Comparison of ENCODE assay signal across 7 mouse cellular contexts in genomic region chr16:4938461-4938860, GRCm38 (mm10). TPM values are rescaled to one million over a fixed set of nuclear protein-coding genes. Genes with fewer than 3 reads are reported as not detected.
A peak's percentile ranks its signal among the peaks of the same experiment; 100 is the strongest.
DNase-seq lines count a peak whose midpoint lies in the region; ATAC-seq and TF ChIP-seq lines count a peak whose summit lies in the region.

Nudt16l1 (plus strand) TSS chr16:4938761.

- no peak for DNase-seq in thymus, postnatal 0 days (ENCODE audit: low spot score)
- DNase-seq in thymus, postnatal 10 days (ENCODE audit: low spot score in 2 of 2) = no peak
- no peak for DNase-seq in hindbrain, embryonic 10.5 days (ENCODE audit: low spot score)
- DNase-seq in liver, embryonic 11.5 days (ENCODE audit: low spot score) = no peak
- DNase-seq in stomach, postnatal 0 days (ENCODE audit: low spot score) = no peak
- no peak for DNase-seq in cerebellum, adult 8-10 months

- peak within 1 kb of the TSS; percentile 76 for H3K4me3 ChIP-seq in forebrain, embryonic 12.5 days (replicated peaks)
- H3K4me3 ChIP-seq in hindbrain, embryonic 10.5 days = peak within 1 kb of the TSS; percentile 91
- H3K4me3 ChIP-seq in liver, embryonic 11.5 days (ENCODE audit: low read depth, low read length) = peak within 1 kb of the TSS; percentile 89
- peak within 1 kb of the TSS; percentile 94 for H3K4me3 ChIP-seq in stomach, postnatal 0 days (ENCODE audit: low read depth, low read length)

- H3K27ac ChIP-seq in forebrain, embryonic 12.5 days = peak within 1 kb of the TSS; percentile 76
- peak within 1 kb of the TSS; percentile 91 for H3K27ac ChIP-seq in hindbrain, embryonic 10.5 days
- H3K27ac ChIP-seq in liver, embryonic 11.5 days (ENCODE audit: low read depth, low read length) = peak within 1 kb of the TSS; percentile 73
- peak within 1 kb of the TSS; percentile 88 for H3K27ac ChIP-seq in stomach, postnatal 0 days (replicated peaks)

- whole genome bisulfite sequencing in forebrain, embryonic 12.5 days = 4% methylated on average over 2 of the region's 2 CpGs
- 7% methylated on average over 2 of the region's 2 CpGs for WGBS in hindbrain, embryonic 10.5 days
- 6% methylated on average over 2 of the region's 2 CpGs for WGBS in liver, embryonic 11.5 days
- WGBS in stomach, postnatal 0 days = 0% methylated on average over 2 of the region's 2 CpGs

- no peaks in the 10 kb centered on the region for H3K9me3 ChIP-seq in forebrain, embryonic 12.5 days
- H3K9me3 ChIP-seq in hindbrain, embryonic 10.5 days = no peaks in the 10 kb centered on the region
- H3K9me3 ChIP-seq in liver, embryonic 11.5 days (ENCODE audit: control insufficient read depth, low read length) = no peaks in the 10 kb centered on the region
- H3K9me3 ChIP-seq in stomach, postnatal 0 days (ENCODE audit: control insufficient read depth, low read length) = no peaks in the 10 kb centered on the region

- TF ChIP-seq CTCF in stomach, postnatal 0 days (IDR thresholded peaks at IDR 0.05; ENCODE audit: low read depth) = no peak

- H3K9ac ChIP-seq in forebrain, embryonic 12.5 days = peak within 1 kb of the TSS; percentile 90
- H3K9ac ChIP-seq in liver, embryonic 11.5 days (ENCODE audit: low read depth, low read length) = peak within 1 kb of the TSS; percentile 86
- H3K9ac ChIP-seq in stomach, postnatal 0 days (ENCODE audit: low read length) = peak within 1 kb of the TSS; percentile 94

- H3K27me3 ChIP-seq in forebrain, embryonic 12.5 days = no peaks in the 10 kb centered on the region
- no peaks in the 10 kb centered on the region for H3K27me3 ChIP-seq in hindbrain, embryonic 10.5 days (ENCODE audit: insufficient read depth, poor library complexity, severe bottlenecking)
- H3K27me3 ChIP-seq in liver, embryonic 11.5 days (replicated peaks; ENCODE audit: control insufficient read depth, insufficient read depth, low read length) = no peaks in the 10 kb centered on the region
- H3K27me3 ChIP-seq in stomach, postnatal 0 days (ENCODE audit: control insufficient read depth, insufficient read depth, low read length) = no peaks in the 10 kb centered on the region

- H3K36me3 ChIP-seq in forebrain, embryonic 12.5 days (replicated peaks) = peaks cover 79% of the 10 kb centered on the region
- peaks cover 80% of the 10 kb centered on the region for H3K36me3 ChIP-seq in hindbrain, embryonic 10.5 days
- peaks cover 47% of the 10 kb centered on the region for H3K36me3 ChIP-seq in liver, embryonic 11.5 days (ENCODE audit: control insufficient read depth, insufficient read depth, low read length)
- H3K36me3 ChIP-seq in stomach, postnatal 0 days (ENCODE audit: control insufficient read depth, insufficient read depth, low read length) = peaks cover 35% of the 10 kb centered on the region

- peak within 1 kb of the TSS; percentile 96 for H3K4me2 ChIP-seq in forebrain, embryonic 12.5 days
- peak within 1 kb of the TSS; percentile 99 for H3K4me2 ChIP-seq in liver, embryonic 11.5 days
- H3K4me2 ChIP-seq in stomach, postnatal 0 days (replicated peaks; ENCODE audit: low read depth) = peak within 1 kb of the TSS; percentile 94

- no peak for ATAC-seq in forebrain, embryonic 12.5 days (ENCODE audit: low FRiP score)
- ATAC-seq in liver, embryonic 11.5 days (replicated peaks; ENCODE audit: low FRiP score) = no peak
- ATAC-seq in stomach, postnatal 0 days (ENCODE audit: low FRiP score, low TSS enrichment) = no peak

- peaks cover 19% of the 10 kb centered on the region for H3K4me1 ChIP-seq in forebrain, embryonic 12.5 days
- H3K4me1 ChIP-seq in hindbrain, embryonic 10.5 days (replicated peaks) = peaks cover 22% of the 10 kb centered on the region
- peaks cover 5% of the 10 kb centered on the region for H3K4me1 ChIP-seq in liver, embryonic 11.5 days (replicated peaks; ENCODE audit: control insufficient read depth, insufficient read depth, low read length)
- peaks cover 8% of the 10 kb centered on the region; the same call in 1 of the 2 replicates for H3K4me1 ChIP-seq in stomach, postnatal 0 days (replicated peaks; ENCODE audit: control insufficient read depth, insufficient read depth)

- TF ChIP-seq EP300 in stomach, postnatal 0 days (optimal IDR thresholded peaks at IDR 0.05) = no peak

RNA-seq across cellular contexts. Expression of gene Nudt16l1, which starts in this region (rescaled TPM):
- 150 and 151 TPM in 2 replicates for polyA plus RNA-seq in thymus, postnatal 0 days (2015; fragmentation: Nextera tagmentation; extraction: Ambion mirVana)
- 124 and 125 TPM in 2 replicates for polyA plus RNA-seq in forebrain, embryonic 12.5 days (2016; fragmentation: Nextera tagmentation; extraction: Ambion mirVana)
- polyA plus RNA-seq in hindbrain, embryonic 10.5 days (2016; fragmentation: Nextera tagmentation; extraction: Ambion mirVana) = 141 and 145 TPM in 2 replicates
- polyA plus RNA-seq in liver, embryonic 11.5 days (2014; fragmentation: Nextera tagmentation; extraction: Ambion mirVana) = 102 and 103 TPM in 2 replicates
- 92.9 and 93.6 TPM in 2 replicates for polyA plus RNA-seq in stomach, postnatal 0 days (2015; fragmentation: Nextera tagmentation; extraction: Ambion mirVana)
